Comparison of ENCODE assay signal across 26 mouse cellular contexts in the genomic region with DNA sequence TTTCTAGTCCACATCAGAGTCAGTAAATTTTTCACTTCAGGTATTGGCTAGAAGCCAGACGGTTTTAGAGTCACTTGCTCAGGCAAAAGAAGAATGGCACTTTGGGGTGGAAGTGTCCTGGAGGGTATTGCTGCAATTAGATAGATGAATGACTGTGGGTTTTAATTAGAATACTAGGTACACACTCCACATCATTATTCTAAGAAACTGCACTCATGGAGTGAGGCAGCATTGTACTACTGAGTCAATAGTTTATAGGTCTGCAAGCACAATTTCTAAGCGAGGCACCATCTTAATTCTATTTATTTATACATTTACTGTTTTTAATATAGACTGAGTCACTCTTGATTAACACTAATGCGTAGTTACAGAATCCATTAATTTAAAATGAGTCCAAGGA. TPM values are rescaled to one million over a fixed set of nuclear protein-coding genes. Genes with fewer than 3 reads are reported as not detected.
A peak's percentile ranks its signal among the peaks of the same experiment; 100 is the strongest.
DNase-seq lines count a peak whose midpoint lies in the region; ATAC-seq and TF ChIP-seq lines count a peak whose summit lies in the region.
"Had no signal": no experiment of that assay in that cellular context is flagged by ENCODE, and none has a peak within 500 bp of the region (broad histone marks: within the 10 kb centered on the region; RNA-seq: fewer than 3 reads in every experiment).

No protein-coding gene starts in this region.

- H3K27me3 ChIP-seq in forebrain, embryonic 14.5 days (replicated peaks; ENCODE audit: control insufficient read depth, insufficient read depth, low read length), result no peaks in the 10 kb centered on the region
- H3K27me3 ChIP-seq in forebrain, embryonic 15.5 days, result no peaks in the 10 kb centered on the region
- H3K27me3 ChIP-seq in hindbrain, postnatal 0 days (ENCODE audit: insufficient read depth, low read length), result no peaks in the 10 kb centered on the region
- H3K27me3 ChIP-seq in hindbrain, embryonic 12.5 days, result no peaks in the 10 kb centered on the region
- no peaks in the 10 kb centered on the region for H3K27me3 ChIP-seq in neural tube, embryonic 13.5 days
- H3K27me3 ChIP-seq: embryonic facial prominence, embryonic 13.5 days; hindbrain, embryonic 15.5 days had no signal

- no peak overlapping the region for H3K27ac ChIP-seq in forebrain, embryonic 14.5 days (ENCODE audit: low read depth, low read length)
- H3K27ac ChIP-seq in forebrain, embryonic 15.5 days (replicated peaks), result no peak overlapping the region
- H3K27ac ChIP-seq in hindbrain, postnatal 0 days, result no peak overlapping the region
- H3K27ac ChIP-seq in hindbrain, embryonic 12.5 days, result no peak overlapping the region
- no peak overlapping the region for H3K27ac ChIP-seq in neural tube, embryonic 13.5 days (replicated peaks)
- H3K27ac ChIP-seq: embryonic facial prominence, embryonic 10.5 days; embryonic facial prominence, embryonic 13.5 days; hindbrain, embryonic 10.5 days; hindbrain, embryonic 15.5 days had no signal

- no peak overlapping the region for H3K4me3 ChIP-seq in forebrain, embryonic 14.5 days (ENCODE audit: low read depth, low read length)
- no peak overlapping the region for H3K4me3 ChIP-seq in forebrain, embryonic 15.5 days
- H3K4me3 ChIP-seq in hindbrain, postnatal 0 days (ENCODE audit: low read length), result no peak overlapping the region
- no peak overlapping the region for H3K4me3 ChIP-seq in hindbrain, embryonic 12.5 days
- no peak overlapping the region for H3K4me3 ChIP-seq in neural tube, embryonic 13.5 days
- H3K4me3 ChIP-seq: embryonic facial prominence, embryonic 10.5 days; embryonic facial prominence, embryonic 13.5 days; erythroblast, embryonic 14.5 days; hindbrain, embryonic 10.5 days; hindbrain, embryonic 15.5 days had no signal

- WGBS in forebrain, embryonic 14.5 days, result 42% methylated on average over 3 of the region's 3 CpGs
- WGBS in forebrain, embryonic 15.5 days, result 48% methylated on average over 3 of the region's 3 CpGs
- WGBS in hindbrain, postnatal 0 days, result 62% methylated on average over 3 of the region's 3 CpGs
- 73% methylated on average over 3 of the region's 3 CpGs for WGBS in hindbrain, embryonic 12.5 days
- WGBS in neural tube, embryonic 13.5 days, result 54% methylated on average over 3 of the region's 3 CpGs

- H3K9me3 ChIP-seq in forebrain, embryonic 14.5 days (replicated peaks; ENCODE audit: control insufficient read depth, low read length), result no peaks in the 10 kb centered on the region
- H3K9me3 ChIP-seq in forebrain, embryonic 15.5 days, result no peaks in the 10 kb centered on the region
- no peaks in the 10 kb centered on the region for H3K9me3 ChIP-seq in hindbrain, postnatal 0 days (ENCODE audit: low read length)
- no peaks in the 10 kb centered on the region for H3K9me3 ChIP-seq in hindbrain, embryonic 12.5 days (replicated peaks)
- no peaks in the 10 kb centered on the region for H3K9me3 ChIP-seq in neural tube, embryonic 13.5 days
- H3K9me3 ChIP-seq: embryonic facial prominence, embryonic 10.5 days; embryonic facial prominence, embryonic 13.5 days; hindbrain, embryonic 10.5 days; hindbrain, embryonic 15.5 days had no signal

- no peak overlapping the region for H3K4me2 ChIP-seq in forebrain, embryonic 14.5 days (ENCODE audit: low read length)
- no peak overlapping the region for H3K4me2 ChIP-seq in forebrain, embryonic 15.5 days (replicated peaks)
- no peak overlapping the region for H3K4me2 ChIP-seq in hindbrain, postnatal 0 days (ENCODE audit: low read depth, low read length)
- no peak overlapping the region for H3K4me2 ChIP-seq in hindbrain, embryonic 12.5 days (replicated peaks)
- no peak overlapping the region for H3K4me2 ChIP-seq in neural tube, embryonic 13.5 days
- H3K4me2 ChIP-seq: embryonic facial prominence, embryonic 13.5 days; heart, embryonic 11.5 days; hindbrain, embryonic 15.5 days had no signal

- no peak for ATAC-seq in forebrain, embryonic 14.5 days
- ATAC-seq in forebrain, embryonic 15.5 days (replicated peaks), result no peak
- ATAC-seq in hindbrain, postnatal 0 days, result no peak
- ATAC-seq in hindbrain, embryonic 12.5 days (ENCODE audit: low FRiP score), result no peak
- ATAC-seq in neural tube, embryonic 13.5 days (ENCODE audit: low read depth), result peak; percentile 67; the same call in 1 of the 2 replicates
- ATAC-seq: CD4-positive, CD25-positive, alpha-beta regulatory T cell, adult 4 months; inflammation-experienced regulatory T-cells, adult 6 months; intestine, embryonic 16.5 days had no signal

- H3K9ac ChIP-seq in forebrain, embryonic 14.5 days (ENCODE audit: low read length), result no peak overlapping the region
- no peak overlapping the region for H3K9ac ChIP-seq in forebrain, embryonic 15.5 days (replicated peaks)
- H3K9ac ChIP-seq in hindbrain, postnatal 0 days (replicated peaks; ENCODE audit: low read length), result no peak overlapping the region
- no peak overlapping the region for H3K9ac ChIP-seq in hindbrain, embryonic 12.5 days
- H3K9ac ChIP-seq in neural tube, embryonic 13.5 days, result no peak overlapping the region
- H3K9ac ChIP-seq: embryonic facial prominence, embryonic 13.5 days; hindbrain, embryonic 15.5 days had no signal

- H3K4me1 ChIP-seq in forebrain, embryonic 14.5 days (ENCODE audit: control insufficient read depth, insufficient read depth, low read length), result no peaks in the 10 kb centered on the region
- H3K4me1 ChIP-seq in forebrain, embryonic 15.5 days, result no peaks in the 10 kb centered on the region
- no peaks in the 10 kb centered on the region for H3K4me1 ChIP-seq in hindbrain, postnatal 0 days (ENCODE audit: insufficient read depth, low read length)
- no peaks in the 10 kb centered on the region for H3K4me1 ChIP-seq in hindbrain, embryonic 12.5 days
- no peaks in the 10 kb centered on the region; the same call in 1 of the 2 replicates for H3K4me1 ChIP-seq in neural tube, embryonic 13.5 days (replicated peaks)
- H3K4me1 ChIP-seq: embryonic facial prominence, embryonic 10.5 days; embryonic facial prominence, embryonic 13.5 days; hindbrain, embryonic 10.5 days; hindbrain, embryonic 15.5 days had no signal

- H3K36me3 ChIP-seq in forebrain, embryonic 14.5 days (ENCODE audit: control insufficient read depth, insufficient read depth, low read length), result no peaks in the 10 kb centered on the region
- H3K36me3 ChIP-seq in forebrain, embryonic 15.5 days, result no peaks in the 10 kb centered on the region
- H3K36me3 ChIP-seq in hindbrain, postnatal 0 days (ENCODE audit: insufficient read depth, low read length), result no peaks in the 10 kb centered on the region
- H3K36me3 ChIP-seq in hindbrain, embryonic 12.5 days, result no peaks in the 10 kb centered on the region
- no peaks in the 10 kb centered on the region for H3K36me3 ChIP-seq in neural tube, embryonic 13.5 days
- H3K36me3 ChIP-seq: embryonic facial prominence, embryonic 10.5 days; embryonic facial prominence, embryonic 13.5 days; hindbrain, embryonic 10.5 days; hindbrain, embryonic 15.5 days had no signal

- DNase-seq in forebrain, embryonic 14.5 days (ENCODE audit: low spot score), result peak; percentile 22
- peak; percentile 25 for DNase-seq in hindbrain, postnatal 0 days (ENCODE audit: low spot score)
- DNase-seq in neural tube, embryonic 10.5 days (ENCODE audit: extremely low spot score, low spot score), result no peak
- no peak for DNase-seq in gastrocnemius, postnatal 4 days (ENCODE audit: low spot score in 2 of 2)
- DNase-seq: adrenal gland, adult 2 months; adrenal gland, postnatal 14 days; cerebellum, adult 11-12 months; cerebellum, adult 8-10 months; cerebellum, postnatal 10 days; cerebellum, postnatal 36 days; embryo, embryonic 11 days; gastrocnemius, postnatal 25 days; heart, postnatal 36 days; kidney, adult 18-20 months had no signal

- no peak for TF ChIP-seq CTCF in hindbrain, postnatal 0 days (IDR thresholded peaks at IDR 0.05; ENCODE audit: low read depth)

RNA-seq across cellular contexts. Expression of gene Gm10184, which starts 10.4 kb away (rescaled TPM):
- polyA plus RNA-seq in forebrain, embryonic 14.5 days (2014; fragmentation: Nextera tagmentation; extraction: Ambion mirVana), result 40.3 and 41.5 TPM in 2 replicates
- 30.8 and 31.1 TPM in 2 replicates for polyA plus RNA-seq in forebrain, embryonic 15.5 days (2015; fragmentation: Nextera tagmentation; extraction: Ambion mirVana)
- 2.7 and 3.9 TPM in 2 replicates for total RNA-seq in hindbrain, postnatal 0 days (2014; rRNA removed)
- polyA plus RNA-seq in hindbrain, postnatal 0 days (2015; fragmentation: Nextera tagmentation; extraction: Ambion mirVana), result 14.7 and 16.4 TPM in 2 replicates
- polyA plus RNA-seq in hindbrain, embryonic 12.5 days (2016; fragmentation: Nextera tagmentation; extraction: Ambion mirVana), result 53.1 and 55.5 TPM in 2 replicates
- polyA plus RNA-seq in neural tube, embryonic 13.5 days (2015; fragmentation: Nextera tagmentation; extraction: Ambion mirVana), result 24.0 and 43.8 TPM in 2 replicates
- 10 to 100 TPM; 12.4 to 20.0 TPM for total RNA-seq in gastrocnemius, postnatal 4 days (2021)

Comparison
In these comparisons a context has a peak if more than half of its experiments do, and no peak if none do; other contexts are left out.
1. DNase-seq: peak in forebrain, embryonic 14.5 days (single experiment) and hindbrain, postnatal 0 days (single experiment); none in neural tube, embryonic 10.5 days (single experiment) and gastrocnemius, postnatal 4 days (0 of 2).